Mouse (Mus musculus) hindbrain, embryonic 16.5 days (tissue): ENCODE data around the gene Sppl2b. TPM values are rescaled to one million over a fixed set of nuclear protein-coding genes. Genes with fewer than 3 reads are reported as not detected.

ENCODE experiments used
- ATAC-seq: fragments of 200-750 bp; cut with Nextera tagmentation; 2 replicates; pipeline ENCODE4 v1.8.0; 2017; ENCODE audit warnings: moderate TSS enrichment, moderate library complexity
- H3K27ac ChIP-seq: fragments of 300-500 bp; sonication (generic); 2 replicates; pipeline ENCODE4 v1.5.1; 2014; ENCODE audit warnings: low read depth, mild to moderate bottlenecking, control low read depth, low read length, moderate library complexity
- H3K27me3 ChIP-seq: fragments of 300-500 bp; sonication (generic); replicated peaks from 2 replicates; pipeline ENCODE4 v1.6.1; 2014; ENCODE audit warnings: low read length; ENCODE audit not compliant: control insufficient read depth, insufficient read depth
- H3K36me3 ChIP-seq: fragments of 300-500 bp; sonication (generic); 2 replicates; pipeline ENCODE4 v1.6.1; 2014; ENCODE audit warnings: mild to moderate bottlenecking, low read length, moderate library complexity, mixed read lengths; ENCODE audit not compliant: control insufficient read depth, insufficient read depth
- H3K4me1 ChIP-seq: fragments of 300-500 bp; sonication (generic); 2 replicates; pipeline ENCODE4 v1.6.1; 2014; ENCODE audit warnings: low read depth, low read length; ENCODE audit not compliant: control insufficient read depth, insufficient read depth
- H3K4me2 ChIP-seq: fragments of 300-500 bp; sonication (generic); 2 replicates; pipeline ENCODE4 v1.6.1; 2014; ENCODE audit warnings: mild to moderate bottlenecking, low read length, control low read depth, moderate library complexity
- H3K4me3 ChIP-seq: fragments of 300-500 bp; sonication (generic); 2 replicates; pipeline ENCODE4 v1.5.1; 2014; ENCODE audit warnings: mild to moderate bottlenecking, low read length, control low read depth, moderate library complexity
- H3K9ac ChIP-seq: fragments of 300-500 bp; sonication (generic); 2 replicates; pipeline ENCODE4 v1.6.1; 2014; ENCODE audit warnings: low read depth, mild to moderate bottlenecking, control low read depth, low read length, moderate library complexity
- H3K9me3 ChIP-seq: fragments of 300-500 bp; sonication (generic); 2 replicates; pipeline ENCODE4 v1.6.1; 2014; ENCODE audit warnings: mild to moderate bottlenecking, low read length, moderate library complexity; ENCODE audit not compliant: control insufficient read depth
- WGBS: fragments of 180-500 bp; shearing (Covaris S2); extraction: QIAGEN DNeasy Blood & Tissue Kit; methylation state at CpG from one replicate; pipeline ENCODE4 v1.1.7; 2014; 5-methylcytosine and 5-hydroxymethylcytosine counted together
- polyA plus RNA-seq: library from polyadenylated mRNA; unstranded; fragments of >200 nt; fragmentation: Nextera tagmentation; extraction: Ambion mirVana; gene quantifications from 2 replicates; pipeline ENCODE4 v1.2.1, GENCODE M21; 2015

Gene Sppl2b
- polyA plus RNA-seq, 1 experiment from 2014 or later = 92.4 TPM

- 93% methylated on average over 22 of the region's 22 CpGs for WGBS
These were observed 54.5 kb downstream of the Sppl2b start for GRCm38 (mm10) chr10:80909375-80910162.

GRCm38 (mm10) chr10:80911354-80911753, 56.3 kb downstream of the Sppl2b start:
- WGBS = 79% methylated on average over 4 of the region's 4 CpGs
- Histone ChIP-seq H3K9me3 (no peaks in the 10 kb centered on the region), H3K4me3 (no peak overlapping the region), H3K9ac (no peak overlapping the region; the same call in 1 of the 2 replicates), H3K4me1 (peaks cover 2% of the 10 kb centered on the region), H3K27me3 (no peaks in the 10 kb centered on the region), H3K27ac (no peak overlapping the region), H3K36me3 (peaks cover 19% of the 10 kb centered on the region), H3K4me2 (no peak overlapping the region)
- ATAC-seq = no peak

More at GRCm38 (mm10) chr10:80909375-80910162, 54.5 kb downstream of the Sppl2b start:
- H3K27ac ChIP-seq = no peak overlapping the region
- ATAC-seq = no peak
- peaks cover 34% of the 10 kb centered on the region for H3K36me3 ChIP-seq
- no peaks in the 10 kb centered on the region for H3K9me3 ChIP-seq
- no peaks in the 10 kb centered on the region for H3K27me3 ChIP-seq
- H3K4me1 ChIP-seq = no peaks in the 10 kb centered on the region
- no peak overlapping the region for H3K4me2 ChIP-seq
- H3K9ac ChIP-seq = no peak overlapping the region
- no peak overlapping the region for H3K4me3 ChIP-seq

GRCm38 (mm10) chr10:80911891-80912290, 56.8 kb downstream of the Sppl2b start:
- Histone ChIP-seq H3K9me3 (no peaks in the 10 kb centered on the region), H3K27me3 (no peaks in the 10 kb centered on the region), H3K27ac (no peak overlapping the region), H3K9ac (no peak overlapping the region), H3K36me3 (peaks cover 19% of the 10 kb centered on the region), H3K4me3 (no peak overlapping the region), H3K4me1 (peaks cover 8% of the 10 kb centered on the region), H3K4me2 (no peak overlapping the region)
- no peak for ATAC-seq

- no peaks in the 10 kb centered on the region for H3K9me3 ChIP-seq
- 96% methylated on average over 7 of the region's 8 CpGs for WGBS
- no peak for ATAC-seq
- H3K27ac ChIP-seq = no peak overlapping the region
- H3K4me2 ChIP-seq = no peak overlapping the region
- H3K4me3 ChIP-seq = no peak overlapping the region
- H3K36me3 ChIP-seq = peaks cover 7% of the 10 kb centered on the region
- peaks cover 17% of the 10 kb centered on the region for H3K4me1 ChIP-seq
- no peaks in the 10 kb centered on the region for H3K27me3 ChIP-seq
- H3K9ac ChIP-seq = no peak overlapping the region
These were observed 58.4 kb downstream of the Sppl2b start for GRCm38 (mm10) chr10:80913364-80914011.

- Histone ChIP-seq H3K4me2 (no peak overlapping the region), H3K27me3 (no peaks in the 10 kb centered on the region), H3K9ac (no peak overlapping the region), H3K36me3 (peaks cover 7% of the 10 kb centered on the region), H3K27ac (no peak overlapping the region), H3K4me3 (no peak overlapping the region), H3K9me3 (no peaks in the 10 kb centered on the region), H3K4me1 (peaks cover 19% of the 10 kb centered on the region)
- WGBS = 86% methylated on average over 5 of the region's 5 CpGs
- ATAC-seq = no peak
These were observed 59.2 kb downstream of the Sppl2b start for GRCm38 (mm10) chr10:80914253-80914656.

- Histone ChIP-seq H3K4me3 (no peak overlapping the region), H3K27ac (no peak overlapping the region), H3K4me1 (peaks cover 19% of the 10 kb centered on the region), H3K36me3 (peaks cover 3% of the 10 kb centered on the region; the same call in 1 of the 2 replicates), H3K9ac (no peak overlapping the region), H3K9me3 (no peaks in the 10 kb centered on the region), H3K27me3 (no peaks in the 10 kb centered on the region), H3K4me2 (no peak overlapping the region)
- ATAC-seq = no peak
- WGBS = 83% methylated on average over 2 of the region's 2 CpGs
These were observed 60.2 kb downstream of the Sppl2b start for GRCm38 (mm10) chr10:80915260-80915659.

- Histone ChIP-seq H3K36me3 (peaks cover 3% of the 10 kb centered on the region; the same call in 1 of the 2 replicates), H3K9me3 (no peaks in the 10 kb centered on the region), H3K4me1 (peaks cover 19% of the 10 kb centered on the region), H3K4me3 (no peak overlapping the region), H3K9ac (no peak overlapping the region), H3K27me3 (no peaks in the 10 kb centered on the region), H3K27ac (no peak overlapping the region), H3K4me2 (no peak overlapping the region)
- WGBS = 88% methylated on average over 4 of the region's 4 CpGs
- no peak for ATAC-seq
These were observed 60.7 kb downstream of the Sppl2b start for GRCm38 (mm10) chr10:80915736-80916135.

- H3K4me1 ChIP-seq = peaks cover 19% of the 10 kb centered on the region
- peak overlapping the region; percentile 92 for H3K4me3 ChIP-seq
- WGBS = 2% methylated on average over 15 of the region's 15 CpGs
- no peaks in the 10 kb centered on the region for H3K27me3 ChIP-seq
- H3K36me3 ChIP-seq = no peaks in the 10 kb centered on the region; the same call in 1 of the 2 replicates
- H3K27ac ChIP-seq = peak overlapping the region; percentile 84
- peak overlapping the region; percentile 98 for H3K4me2 ChIP-seq
- H3K9me3 ChIP-seq = no peaks in the 10 kb centered on the region
- ATAC-seq = peak; percentile 40
- peak overlapping the region; percentile 92 for H3K9ac ChIP-seq
These were observed 62.3 kb downstream of the Sppl2b start for GRCm38 (mm10) chr10:80917336-80917778.

- peak within 1 kb of the TSS; percentile 92 for H3K9ac ChIP-seq
- H3K4me2 ChIP-seq = peak within 1 kb of the TSS; percentile 98
- H3K27ac ChIP-seq = peak within 1 kb of the TSS; percentile 84
- peaks cover 19% of the 10 kb centered on the region for H3K4me1 ChIP-seq
- H3K4me3 ChIP-seq = peak within 1 kb of the TSS; percentile 92
- no peaks in the 10 kb centered on the region for H3K36me3 ChIP-seq
- no peaks in the 10 kb centered on the region for H3K27me3 ChIP-seq
- WGBS = under 1% methylated on average over 54 of the region's 61 CpGs
- no peaks in the 10 kb centered on the region for H3K9me3 ChIP-seq
- peak; percentile 83 for ATAC-seq
These were observed 62.8 kb downstream of the Sppl2b start, which contains the start of gene Lmnb2 for GRCm38 (mm10) chr10:80917779-80918434. TSS of gene Lmnb2 (minus strand) at chr10:80918245.
